Mouse (Mus musculus): Measurements from ENCODE around the gene Ppp4r1. TPM values are rescaled to one million over a fixed set of nuclear protein-coding genes. Genes with fewer than 3 reads are reported as not detected.

Ppp4r1 gene
- total RNA-seq (2023): 54.5 TPM

GRCm38 (mm10) chr17:65782551-65783141, at the start of gene Ppp4r1:
Gene Ppp4r1, plus strand, starts transcription at chr17:65782573.

GRCm38 (mm10) chr17:65771951-65772934, 10.1 kb upstream of the Ppp4r1 start, which contains the start of gene Rab31:
Gene Rab31, minus strand, starts transcription at chr17:65772752.

GRCm38 (mm10) chr17:65885697-65886529, 103.5 kb downstream of the Ppp4r1 start, which contains the start of gene Ralbp1:
Gene Ralbp1, minus strand, starts transcription at chr17:65885798.

Other genes with a start within 250 kb of the Ppp4r1 start
- gene Tmem232, start 241.8 kb upstream of the Ppp4r1 start, total RNA-seq (2023): not detected
- gene Vapa, start 169.0 kb upstream of the Ppp4r1 start, total RNA-seq (2023): 77.6 TPM
- gene Txndc2, start 140.4 kb upstream of the Ppp4r1 start, total RNA-seq (2023): not detected
- gene Rab31, start 9.8 kb upstream of the Ppp4r1 start, total RNA-seq (2023): 2.9 TPM
- 29.7 TPM for gene Ralbp1, start 103.2 kb downstream of the Ppp4r1 start, total RNA-seq (2023)
- 20.5 TPM for gene Twsg1, start 168.7 kb downstream of the Ppp4r1 start, total RNA-seq (2023)